Mouse (Mus musculus) small intestine, adult 2 months (tissue): Measurements from ENCODE around the gene Il34. TPM values are rescaled to one million over a fixed set of nuclear protein-coding genes. Genes with fewer than 3 reads are reported as not detected.

Experiments
- H3K27ac ChIP-seq: fragments of 200-500 bp; 2 replicates; pipeline ENCODE4 v1.5.1; 2012; ENCODE audit warnings: low read depth, low read length, control low read depth, inconsistent platforms; ENCODE audit not compliant: insufficient read depth
- H3K27me3 ChIP-seq: fragments of 200-500 bp; 2 replicates; pipeline ENCODE4 v1.6.1; 2012; ENCODE audit warnings: mild to moderate bottlenecking, moderate library complexity, low read length, inconsistent platforms; ENCODE audit not compliant: control insufficient read depth, insufficient read depth
- H3K36me3 ChIP-seq: fragments of 200-500 bp; 2 replicates; pipeline ENCODE4 v1.6.1; 2012; ENCODE audit warnings: mild to moderate bottlenecking, low read length, control low read depth, inconsistent platforms; ENCODE audit not compliant: control insufficient read depth, insufficient read depth
- H3K4me1 ChIP-seq: fragments of 200-500 bp; 2 replicates; pipeline ENCODE4 v1.6.1; 2012; ENCODE audit warnings: low read length, inconsistent platforms, mixed read lengths; ENCODE audit not compliant: control insufficient read depth, insufficient read depth, insufficient read length
- H3K4me3 ChIP-seq: fragments of 200-500 bp; 2 replicates; pipeline ENCODE4 v1.5.1; 2012; ENCODE audit warnings: low read depth, mild to moderate bottlenecking, control low read depth, inconsistent platforms, low read length, moderate library complexity
- CTCF ChIP-seq: fragments of 200-500 bp; IDR thresholded peaks from 2 replicates; pipeline ENCODE4 v1.5.1; 2012; ENCODE audit warnings: low read depth, mild to moderate bottlenecking, control low read depth, inconsistent platforms, low read length, moderate library complexity, mixed read lengths; ENCODE audit not compliant: insufficient replicate concordance, insufficient read length; ENCODE audit errors: extremely low read depth
- POLR2A ChIP-seq: fragments of 200-500 bp; IDR thresholded peaks from 2 replicates; pipeline ENCODE4 v1.6.1; 2012; ENCODE audit warnings: low read depth, mild to moderate bottlenecking, control low read depth, inconsistent platforms, low read length, moderate library complexity
- WGBS: fragments of 180-500 bp; shearing (Covaris S2); methylation state at CpG from one replicate; pipeline ENCODE4 v1.1.7; 2018; 5-methylcytosine and 5-hydroxymethylcytosine counted together
- polyA plus RNA-seq: library from polyadenylated mRNA; depleted of rRNA; stranded (reverse); fragments of >200 nt; gene quantifications from 2 replicates; pipeline ENCODE4 v1.2.3, GENCODE M21; 2012; rRNA removed

Il34 gene
- polyA plus RNA-seq = 7.6 and 16.7 TPM in 2 replicates

GRCm38 (mm10) chr8:110805669-110806068, at the start of gene Il34:
Gene Il34 (minus strand): TSS chr8:110805924.
- WGBS = 7% methylated on average over 12 of the region's 12 CpGs
- 0 out of 2 replicates have a peak within 1 kb of the TSS, but pooled peaks have one; percentile 26 for H3K27ac ChIP-seq

GRCm38 (mm10) chr8:110851186-110851585, 45.5 kb upstream of the Il34 start:
- 87% methylated on average over 10 of the region's 10 CpGs for WGBS
- H3K27ac ChIP-seq = no peak overlapping the region

More at GRCm38 (mm10) chr8:110805669-110806068, at the start of gene Il34:
- peak within 1 kb of the TSS; percentile 59 for H3K4me3 ChIP-seq
- H3K27me3 ChIP-seq = no peaks in the 10 kb centered on the region
- H3K36me3 ChIP-seq = peaks cover 11% of the 10 kb centered on the region
- peaks cover 11% of the 10 kb centered on the region; the same call in 1 of the 2 replicates for H3K4me1 ChIP-seq
- no peak for TF ChIP-seq POLR2A
- TF ChIP-seq CTCF = no peak

GRCm38 (mm10) chr8:110847645-110848495, 42.1 kb upstream of the Il34 start:
- Histone ChIP-seq H3K4me1 (no peaks in the 10 kb centered on the region; the same call in 1 of the 2 replicates), H3K4me3 (no peak overlapping the region), H3K27me3 (no peaks in the 10 kb centered on the region), H3K27ac (no peak overlapping the region; the same call in 1 of the 2 replicates), H3K36me3 (peaks cover 39% of the 10 kb centered on the region)
- no peak for TF ChIP-seq POLR2A
- TF ChIP-seq CTCF = no peak
- WGBS = 35% methylated on average over 14 of the region's 14 CpGs

More at GRCm38 (mm10) chr8:110851186-110851585, 45.5 kb upstream of the Il34 start:
- H3K4me1 ChIP-seq = no peaks in the 10 kb centered on the region; the same call in 1 of the 2 replicates
- peaks cover 53% of the 10 kb centered on the region for H3K36me3 ChIP-seq
- no peak for TF ChIP-seq CTCF
- TF ChIP-seq POLR2A = no peak
- H3K27me3 ChIP-seq = no peaks in the 10 kb centered on the region
- no peak overlapping the region for H3K4me3 ChIP-seq

GRCm38 (mm10) chr8:110847171-110847549, 41.4 kb upstream of the Il34 start:
- Histone ChIP-seq H3K27ac (peak overlapping the region; percentile 69), H3K27me3 (no peaks in the 10 kb centered on the region), H3K36me3 (peaks cover 40% of the 10 kb centered on the region), H3K4me1 (no peaks in the 10 kb centered on the region; the same call in 1 of the 2 replicates), H3K4me3 (peak overlapping the region; percentile 100)
- WGBS = 1% methylated on average over 13 of the region's 13 CpGs
- TF ChIP-seq POLR2A (no peak), CTCF (no peak)

GRCm38 (mm10) chr8:110846405-110847170, 40.9 kb upstream of the Il34 start, which contains the start of the genes Cog4 and Sf3b3:
Gene Cog4 (plus strand): TSS chr8:110846600.
Gene Sf3b3 (minus strand): TSS chr8:110846787.
- TF ChIP-seq CTCF (no peak), POLR2A (peak; percentile 87)
- H3K27ac ChIP-seq = peak within 1 kb of the TSS; percentile 69

GRCm38 (mm10) chr8:110845821-110846404, 40.2 kb upstream of the Il34 start:
- H3K27ac ChIP-seq = peak overlapping the region; percentile 69
- H3K36me3 ChIP-seq = peaks cover 40% of the 10 kb centered on the region
- H3K27me3 ChIP-seq = no peaks in the 10 kb centered on the region
- WGBS = 1% methylated on average over 17 of the region's 17 CpGs
- H3K4me3 ChIP-seq = peak overlapping the region; percentile 100
- no peak for TF ChIP-seq POLR2A
- TF ChIP-seq CTCF = no peak
- no peaks in the 10 kb centered on the region; the same call in 1 of the 2 replicates for H3K4me1 ChIP-seq

More at GRCm38 (mm10) chr8:110846405-110847170, 40.9 kb upstream of the Il34 start, which contains the start of the genes Cog4 and Sf3b3:
- peak within 1 kb of the TSS; percentile 100 for H3K4me3 ChIP-seq
- peaks cover 41% of the 10 kb centered on the region for H3K36me3 ChIP-seq
- H3K4me1 ChIP-seq = no peaks in the 10 kb centered on the region; the same call in 1 of the 2 replicates
- under 1% methylated on average over 53 of the region's 53 CpGs for WGBS
- no peaks in the 10 kb centered on the region for H3K27me3 ChIP-seq
